Mouse (Mus musculus): ENCODE measurements around the gene Scn3a. TPM values are rescaled to one million over a fixed set of nuclear protein-coding genes. Genes with fewer than 3 reads are reported as not detected.

Gene Scn3a
- total RNA-seq, 1 experiment = 8.5 TPM

DNA sequence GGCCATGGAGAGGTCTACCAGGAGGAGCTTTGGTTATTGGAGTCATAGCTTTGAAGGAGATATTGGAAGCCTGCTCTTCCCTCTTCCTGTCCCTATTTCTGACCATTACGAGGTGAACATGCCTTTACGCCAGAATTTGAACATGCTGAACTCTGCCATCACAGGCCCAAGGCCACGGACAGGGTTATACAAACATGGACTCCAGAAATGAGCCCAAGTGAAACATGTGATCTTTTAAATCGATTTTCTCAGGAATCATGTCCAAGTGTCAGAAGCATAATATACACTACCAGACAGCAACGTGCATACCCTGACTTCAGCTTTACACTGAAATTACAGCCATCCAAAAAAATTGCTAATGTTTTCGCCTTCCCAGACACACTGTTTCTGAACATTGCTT, 18.8 kb downstream of the Scn3a start:
- Histone ChIP-seq H3K27ac (ENCODE audit: insufficient read depth, low read depth, low read length, poor library complexity, severe bottlenecking) (no peak overlapping the region), H3K4me3 (ENCODE audit: insufficient read depth in 1 of 2, low read depth in 1 of 2, low read length in 2 of 2, poor library complexity in 1 of 2, severe bottlenecking in 1 of 2) (no peak overlapping the region), H3K36me3 (ENCODE audit: control insufficient read depth, insufficient read depth, low read length, poor library complexity, severe bottlenecking) (no peaks in the 10 kb centered on the region), H3K9ac (ENCODE audit: insufficient read depth, low read depth, low read length, poor library complexity, severe bottlenecking) (no peak overlapping the region), H3K9me3 (ENCODE audit: control insufficient read depth, insufficient read depth, low read depth, low read length) (no peaks in the 10 kb centered on the region), H3K4me1 (ENCODE audit: control insufficient read depth in 2 of 2, insufficient read depth in 2 of 2, low read length in 2 of 2, poor library complexity in 1 of 2) (peaks cover 2 to 23% of the 10 kb centered on the region in 2 experiments; a peak in 2 of 4 replicates)
- in situ Hi-C loops (cut with MboI; ENCODE audit: low sequenced_read_pairs in 2 of 2, unreplicated experiment in 2 of 2) = no loop called here
- TF ChIP-seq CHD2 (IDR thresholded peaks at IDR 0.05; ENCODE audit: low read depth, low read length) (no peak), ZNF384 (IDR thresholded peaks at IDR 0.05; ENCODE audit: low read depth, low read length) (no peak), HCFC1 (IDR thresholded peaks at IDR 0.05; ENCODE audit: borderline replicate concordance, insufficient read depth, low read length) (no peak), MAFK (IDR thresholded peaks at IDR 0.05; ENCODE audit: insufficient read depth, low read depth, low read length) (no peak), ZC3H11A (IDR thresholded peaks at IDR 0.05; ENCODE audit: borderline replicate concordance, low read depth, low read length) (no peak)
- no peak for DNase-seq (ENCODE audit: low read depth, low spot score)

DNA sequence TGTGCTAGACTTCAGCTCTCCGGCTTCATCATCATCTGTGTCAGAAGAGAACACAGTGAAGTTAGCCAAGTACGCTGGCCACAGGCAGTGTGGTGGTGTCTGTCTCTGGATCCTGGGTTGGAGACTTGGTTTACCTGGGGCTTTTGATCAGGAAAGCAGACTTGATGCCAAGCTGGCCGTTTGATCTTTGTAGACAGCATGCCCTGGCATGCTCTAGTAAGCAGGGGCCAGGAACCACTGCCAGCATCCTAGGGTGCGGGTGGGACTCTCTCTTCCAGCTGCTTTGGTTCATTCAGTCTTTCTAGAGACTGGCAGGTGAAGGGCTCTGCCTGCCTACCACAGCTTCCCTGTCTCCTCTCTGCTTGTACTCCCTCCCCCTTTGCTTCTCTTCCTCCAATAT, 20.1 kb downstream of the Scn3a start:
- H3K9ac ChIP-seq (ENCODE audit: insufficient read depth, low read depth, low read length, poor library complexity, severe bottlenecking) = no peak overlapping the region
- H3K36me3 ChIP-seq (ENCODE audit: control insufficient read depth, insufficient read depth, low read length, poor library complexity, severe bottlenecking) = no peaks in the 10 kb centered on the region
- in situ Hi-C loops (cut with MboI; ENCODE audit: low sequenced_read_pairs in 2 of 2, unreplicated experiment in 2 of 2) = no loop called here

GRCm38 (mm10) chr2:65542906-65543592, 24.4 kb downstream of the Scn3a start:
- H3K9me3 ChIP-seq (ENCODE audit: control insufficient read depth, insufficient read depth, low read depth, low read length) = no peaks in the 10 kb centered on the region
- in situ Hi-C loops (cut with MboI; ENCODE audit: low sequenced_read_pairs in 2 of 2, unreplicated experiment in 2 of 2) = no loop called here
- no peaks in the 10 kb centered on the region for H3K36me3 ChIP-seq (ENCODE audit: control insufficient read depth, insufficient read depth, low read length, poor library complexity, severe bottlenecking)
- no peak for DNase-seq (ENCODE audit: low read depth, low spot score)
- H3K4me1 ChIP-seq (ENCODE audit: control insufficient read depth in 2 of 2, insufficient read depth in 2 of 2, low read length in 2 of 2, poor library complexity in 1 of 2) = peaks cover 2 to 16% of the 10 kb centered on the region in 2 experiments; a peak in 2 of 4 replicates
- no peak overlapping the region for H3K4me3 ChIP-seq (ENCODE audit: insufficient read depth in 1 of 2, low read depth in 1 of 2, low read length in 2 of 2, poor library complexity in 1 of 2, severe bottlenecking in 1 of 2)
- H3K9ac ChIP-seq (ENCODE audit: insufficient read depth, low read depth, low read length, poor library complexity, severe bottlenecking) = no peak overlapping the region
- no peak overlapping the region for H3K27ac ChIP-seq (ENCODE audit: insufficient read depth, low read depth, low read length, poor library complexity, severe bottlenecking)
- TF ChIP-seq ZNF384 (IDR thresholded peaks at IDR 0.05; ENCODE audit: low read depth, low read length) (no peak), HCFC1 (IDR thresholded peaks at IDR 0.05; ENCODE audit: borderline replicate concordance, insufficient read depth, low read length) (no peak), CHD2 (IDR thresholded peaks at IDR 0.05; ENCODE audit: low read depth, low read length) (no peak), ZC3H11A (IDR thresholded peaks at IDR 0.05; ENCODE audit: borderline replicate concordance, low read depth, low read length) (no peak), MAFK (IDR thresholded peaks at IDR 0.05; ENCODE audit: insufficient read depth, low read depth, low read length) (no peak)

More for the DNA sequence above, 20.1 kb downstream of the Scn3a start:
- H3K9me3 ChIP-seq (ENCODE audit: control insufficient read depth, insufficient read depth, low read depth, low read length) = no peaks in the 10 kb centered on the region
- peaks cover 2 to 23% of the 10 kb centered on the region in 2 experiments; a peak in 2 of 4 replicates for H3K4me1 ChIP-seq (ENCODE audit: control insufficient read depth in 2 of 2, insufficient read depth in 2 of 2, low read length in 2 of 2, poor library complexity in 1 of 2)
- DNase-seq (ENCODE audit: low read depth, low spot score) = no peak
- H3K27ac ChIP-seq (ENCODE audit: insufficient read depth, low read depth, low read length, poor library complexity, severe bottlenecking) = no peak overlapping the region
- TF ChIP-seq MAFK (IDR thresholded peaks at IDR 0.05; ENCODE audit: insufficient read depth, low read depth, low read length) (no peak), CHD2 (IDR thresholded peaks at IDR 0.05; ENCODE audit: low read depth, low read length) (no peak), ZC3H11A (IDR thresholded peaks at IDR 0.05; ENCODE audit: borderline replicate concordance, low read depth, low read length) (no peak), ZNF384 (IDR thresholded peaks at IDR 0.05; ENCODE audit: low read depth, low read length) (no peak), HCFC1 (IDR thresholded peaks at IDR 0.05; ENCODE audit: borderline replicate concordance, insufficient read depth, low read length) (no peak)
- H3K4me3 ChIP-seq (ENCODE audit: insufficient read depth in 1 of 2, low read depth in 1 of 2, low read length in 2 of 2, poor library complexity in 1 of 2, severe bottlenecking in 1 of 2) = no peak overlapping the region

GRCm38 (mm10) chr2:65541781-65542180, 25.6 kb downstream of the Scn3a start:
- no peak for DNase-seq (ENCODE audit: low read depth, low spot score)
- TF ChIP-seq ZC3H11A (IDR thresholded peaks at IDR 0.05; ENCODE audit: borderline replicate concordance, low read depth, low read length) (no peak), MAFK (IDR thresholded peaks at IDR 0.05; ENCODE audit: insufficient read depth, low read depth, low read length) (no peak), CHD2 (IDR thresholded peaks at IDR 0.05; ENCODE audit: low read depth, low read length) (no peak), HCFC1 (IDR thresholded peaks at IDR 0.05; ENCODE audit: borderline replicate concordance, insufficient read depth, low read length) (no peak), ZNF384 (IDR thresholded peaks at IDR 0.05; ENCODE audit: low read depth, low read length) (no peak)
- H3K9ac ChIP-seq (ENCODE audit: insufficient read depth, low read depth, low read length, poor library complexity, severe bottlenecking) = no peak overlapping the region
- no peak overlapping the region for H3K27ac ChIP-seq (ENCODE audit: insufficient read depth, low read depth, low read length, poor library complexity, severe bottlenecking)
- H3K36me3 ChIP-seq (ENCODE audit: control insufficient read depth, insufficient read depth, low read length, poor library complexity, severe bottlenecking) = no peaks in the 10 kb centered on the region
- H3K4me1 ChIP-seq (ENCODE audit: control insufficient read depth in 2 of 2, insufficient read depth in 2 of 2, low read length in 2 of 2, poor library complexity in 1 of 2) = peaks cover 2 to 10% of the 10 kb centered on the region in 2 experiments; a peak in 2 of 4 replicates
- H3K9me3 ChIP-seq (ENCODE audit: control insufficient read depth, insufficient read depth, low read depth, low read length) = no peaks in the 10 kb centered on the region
- in situ Hi-C loops (cut with MboI; ENCODE audit: low sequenced_read_pairs in 2 of 2, unreplicated experiment in 2 of 2) = no loop called here
- H3K4me3 ChIP-seq (ENCODE audit: insufficient read depth in 1 of 2, low read depth in 1 of 2, low read length in 2 of 2, poor library complexity in 1 of 2, severe bottlenecking in 1 of 2) = no peak overlapping the region
